Mouse (Mus musculus) bone marrow macrophage, adult 2 months (primary cell): ENCODE data around the gene Vps9d1.

Experiments used
- CTCF ChIP-seq: IDR thresholded peaks from 2 replicates; pipeline ENCODE4 v1.5.1; 2012; ENCODE audit warnings: low read depth, mild to moderate bottlenecking, low read length, moderate library complexity
- POLR2A ChIP-seq: IDR thresholded peaks from 2 replicates; pipeline ENCODE4 v1.6.1; 2012; ENCODE audit warnings: mild to moderate bottlenecking, low read depth, low read length, borderline replicate concordance

DNA sequence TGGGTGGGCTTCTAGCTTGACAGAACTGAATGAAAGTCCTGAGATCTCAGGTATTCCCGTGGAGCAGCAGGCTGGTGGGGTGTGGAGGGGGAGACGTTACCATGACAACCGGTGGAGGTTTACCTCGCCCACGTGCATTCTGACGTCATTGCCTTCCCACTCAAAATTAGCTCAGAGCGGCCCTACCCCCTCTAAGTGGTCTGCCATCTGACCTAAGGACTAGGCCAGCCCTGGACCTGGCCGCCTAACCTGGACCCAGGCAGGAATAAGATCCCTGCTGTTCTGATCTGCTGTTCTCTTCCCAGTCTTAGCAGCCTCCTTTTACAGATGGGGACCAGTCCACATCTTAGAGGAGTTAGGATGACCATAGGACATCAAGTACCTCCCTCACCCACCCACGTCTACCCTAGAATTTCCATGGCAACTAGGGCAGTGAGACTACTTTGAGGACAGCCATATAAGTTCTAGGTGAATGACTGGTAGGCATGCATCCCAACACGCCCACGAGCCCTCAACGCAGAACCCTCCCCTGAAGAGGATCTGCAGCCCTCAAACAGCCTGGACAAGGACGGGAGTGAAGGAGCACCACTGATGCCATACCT is 19.1 kb downstream of the Vps9d1 start:
- TF ChIP-seq POLR2A (no peak), CTCF (no peak)
